Mouse (Mus musculus) ES-CJ7 (cell line): ENCODE measurements around the gene Nde1.
A peak's percentile ranks its signal among the peaks of the same experiment; 100 is the strongest.

Source experiments
- DNase-seq: peaks from one replicate; pipeline ENCODE4 v3.0.0; 2011; ENCODE audit warnings: low read depth, low spot score

Nde1 gene

GRCm38 (mm10) chr16:14160941-14161340 lies 2.1 kb upstream of the Nde1 start:
- DNase-seq: no peak

DNA sequence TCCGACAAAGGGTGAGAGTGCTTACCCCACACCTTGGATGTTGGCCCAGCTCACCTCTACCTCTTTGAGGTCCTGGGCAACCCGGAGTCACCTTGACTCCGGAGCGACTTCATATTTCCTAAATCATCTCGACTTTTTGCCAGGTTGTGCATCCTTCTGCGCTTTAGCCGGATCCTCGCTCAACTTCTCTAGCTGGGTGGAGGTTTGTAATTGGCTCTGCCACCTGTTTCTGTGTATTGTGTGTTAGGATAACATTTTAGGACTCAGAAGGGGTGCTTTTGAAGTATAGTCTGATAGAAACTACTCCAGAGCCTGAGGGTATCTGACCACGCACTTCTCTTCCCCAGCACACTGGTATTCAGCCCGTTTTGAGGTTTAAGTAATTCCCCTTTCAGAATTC lies 656 bp downstream of the Nde1 start:
- no peak for DNase-seq

DNA sequence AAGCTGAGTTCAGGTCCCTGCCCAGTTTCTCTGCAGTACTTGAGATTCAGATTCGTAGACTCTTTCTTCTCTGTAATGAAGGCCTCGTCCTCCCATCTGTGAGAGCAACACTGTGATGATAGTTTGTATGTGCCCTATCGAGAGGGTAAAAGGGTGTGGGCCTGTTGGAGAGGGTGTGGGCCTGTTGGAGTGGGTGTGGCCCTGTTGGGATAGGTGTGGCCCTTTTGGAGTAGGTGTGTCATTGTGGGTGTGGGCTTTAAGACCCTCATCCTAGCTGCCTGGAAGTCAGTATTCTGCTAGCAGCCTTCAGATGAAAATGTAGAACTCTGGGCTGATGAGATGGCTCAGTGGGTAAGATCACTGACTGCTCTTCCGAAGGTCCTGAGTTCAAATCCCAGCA lies 3.4 kb downstream of the Nde1 start:
- peak; percentile 62 for DNase-seq

DNA sequence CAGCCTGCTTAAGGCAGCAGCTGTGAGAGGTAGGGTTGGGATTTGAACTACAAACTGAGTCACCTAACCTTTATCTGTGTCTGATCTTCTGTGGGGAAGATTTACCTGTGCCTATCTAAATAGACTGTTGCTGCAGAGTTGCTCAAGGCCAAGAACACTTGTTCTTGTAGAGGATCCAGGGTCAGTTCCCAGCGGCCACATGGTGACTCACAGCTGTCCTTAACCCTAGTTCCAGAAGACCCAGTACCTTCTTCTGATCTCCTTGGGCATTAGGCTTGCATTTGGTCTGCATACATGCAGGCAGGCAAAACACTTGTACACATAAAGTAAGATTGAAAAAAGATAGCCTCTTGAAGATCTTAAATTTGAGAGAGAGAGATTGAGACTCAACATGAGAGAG lies 6.6 kb downstream of the Nde1 start:
- no peak for DNase-seq

GRCm38 (mm10) chr16:14178041-14178440 lies 15.0 kb downstream of the Nde1 start:
- no peak for DNase-seq

GRCm38 (mm10) chr16:14180163-14180733 lies 17.2 kb downstream of the Nde1 start:
- DNase-seq: no peak

DNA sequence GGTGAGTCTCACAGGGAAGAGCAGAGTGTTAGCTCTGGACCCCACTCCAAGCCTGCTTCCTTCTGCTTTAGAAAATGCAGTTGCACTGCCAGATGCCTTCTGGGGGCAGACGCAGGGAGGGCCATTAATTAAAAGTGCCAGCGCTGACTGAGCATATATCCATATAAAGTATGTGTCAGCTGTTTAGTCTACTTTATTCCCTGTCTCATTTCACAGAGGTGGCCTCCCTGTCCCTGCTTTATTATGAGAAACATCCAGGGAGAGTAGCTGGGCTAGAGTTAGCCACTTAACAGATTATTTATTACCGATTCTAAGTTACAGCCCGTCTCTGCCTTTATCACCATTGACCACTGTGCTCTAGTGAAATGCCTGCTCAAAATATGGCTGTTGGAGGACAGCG lies 19.3 kb downstream of the Nde1 start:
- no peak for DNase-seq

DNA sequence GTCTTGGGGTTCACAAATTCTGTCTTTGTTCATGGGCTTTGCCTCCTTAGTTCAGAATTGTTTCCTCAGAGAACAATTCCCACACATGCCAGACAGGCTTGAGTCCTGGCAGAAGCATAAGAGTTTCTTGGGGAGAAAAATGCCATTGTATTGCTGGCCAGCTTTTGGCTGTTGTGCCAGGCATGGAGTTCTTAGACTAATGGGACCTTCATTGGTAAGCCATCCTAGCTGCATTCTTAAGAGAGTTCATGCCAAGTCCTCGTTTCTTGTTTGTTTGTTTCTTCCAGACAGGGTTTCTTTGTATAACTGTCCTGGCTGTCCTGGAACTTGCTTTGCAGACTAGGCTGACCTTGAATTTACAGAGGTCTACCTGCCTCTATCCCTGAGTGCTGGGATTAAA lies 20.8 kb downstream of the Nde1 start:
- DNase-seq: no peak

DNA sequence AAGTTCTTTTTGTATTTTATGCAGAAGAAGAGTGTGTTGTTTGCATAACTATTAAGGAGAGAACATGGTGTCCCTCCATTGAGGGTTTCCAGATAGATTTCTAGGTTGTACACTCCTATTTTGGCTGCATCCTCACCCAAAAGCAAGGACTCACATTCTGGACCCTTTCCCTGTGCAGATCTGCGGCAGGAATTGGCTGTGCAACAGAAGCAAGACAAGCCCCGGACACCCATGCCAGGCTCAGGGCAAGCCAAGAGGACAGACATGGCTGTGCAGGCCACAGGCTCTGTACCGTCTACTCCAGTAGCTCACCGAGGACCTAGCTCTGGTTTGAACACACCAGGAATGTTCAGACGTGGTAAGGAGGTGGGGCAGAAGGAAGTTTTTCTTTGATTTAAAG lies 22.4 kb downstream of the Nde1 start:
- DNase-seq: no peak

- peak; percentile 18 for DNase-seq
Observed at GRCm38 (mm10) chr16:14194164-14194950, 31.3 kb downstream of the Nde1 start.

GRCm38 (mm10) chr16:14195427-14195826 lies 32.4 kb downstream of the Nde1 start:
- DNase-seq: peak; percentile 63

- DNase-seq: no peak
Observed at GRCm38 (mm10) chr16:14198798-14199197, 35.7 kb downstream of the Nde1 start.

- DNase-seq: no peak
Observed at GRCm38 (mm10) chr16:14215156-14215555, 52.1 kb downstream of the Nde1 start.

DNA sequence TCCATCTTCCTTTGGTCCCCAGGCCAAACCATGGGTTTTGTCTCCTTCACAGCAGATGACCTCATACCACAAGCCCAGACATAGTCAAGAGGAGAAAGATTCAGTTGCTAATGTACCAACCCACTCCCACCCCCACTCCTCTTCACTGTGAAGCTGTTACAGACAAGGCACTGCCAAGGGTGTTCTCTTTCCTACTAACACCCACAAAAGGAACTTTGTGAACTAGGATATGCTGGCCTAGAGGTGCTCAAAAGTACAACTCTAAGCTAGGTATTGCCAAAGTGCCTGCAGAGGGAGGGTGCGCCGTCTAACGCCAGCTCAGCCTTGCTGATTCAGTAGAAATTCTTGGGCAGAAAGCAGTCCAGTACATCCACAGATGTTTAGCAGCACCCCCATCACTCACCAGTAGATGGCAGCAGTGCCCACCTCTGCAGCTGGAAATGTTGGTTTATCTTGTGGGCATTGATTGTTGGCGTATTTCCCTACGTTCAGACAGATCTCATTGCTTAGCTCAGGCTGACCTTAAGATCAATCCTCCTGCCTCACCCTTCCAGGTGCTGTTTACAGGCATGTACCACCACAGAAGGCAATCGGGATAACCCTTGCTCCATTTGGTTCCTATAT lies 74.1 kb downstream of the Nde1 start:
- peak; percentile 79 for DNase-seq

- DNase-seq: no peak
Observed at GRCm38 (mm10) chr16:14242059-14242458, 79.0 kb downstream of the Nde1 start.
